Mouse (Mus musculus) ovary, postnatal 14 days (tissue): ENCODE measurements around the gene Spred2.
A peak's percentile ranks its signal among the peaks of the same experiment; 100 is the strongest.

ENCODE experiments used
- DNase-seq: peaks from one replicate; pipeline ENCODE4 v3.0.0; 2022; ENCODE audit warnings: low spot score

The Spred2 gene

GRCm38 (mm10) chr11:19925149-19925975 lies 1.2 kb downstream of the Spred2 start:
- DNase-seq: peak; percentile 55

GRCm38 (mm10) chr11:19925976-19926842 lies 2.0 kb downstream of the Spred2 start:
- no peak for DNase-seq

- no peak for DNase-seq
These were observed 2.6 kb downstream of the Spred2 start for GRCm38 (mm10) chr11:19926843-19927120.

GRCm38 (mm10) chr11:19928633-19929032 lies 4.5 kb downstream of the Spred2 start:
- no peak for DNase-seq

GRCm38 (mm10) chr11:19929087-19929865 lies 5.1 kb downstream of the Spred2 start:
- DNase-seq: no peak

GRCm38 (mm10) chr11:19931569-19932230 lies 7.5 kb downstream of the Spred2 start:
- DNase-seq: no peak

GRCm38 (mm10) chr11:19932983-19933511 lies 8.9 kb downstream of the Spred2 start:
- DNase-seq: no peak

GRCm38 (mm10) chr11:19935524-19936354 lies 11.6 kb downstream of the Spred2 start:
- DNase-seq: no peak

GRCm38 (mm10) chr11:19938456-19939004 lies 14.4 kb downstream of the Spred2 start:
- DNase-seq: no peak

- DNase-seq: no peak
These were observed 15.1 kb downstream of the Spred2 start for GRCm38 (mm10) chr11:19939305-19939730.

GRCm38 (mm10) chr11:19939831-19940230 lies 15.7 kb downstream of the Spred2 start:
- no peak for DNase-seq

GRCm38 (mm10) chr11:19941156-19941777 lies 17.1 kb downstream of the Spred2 start:
- DNase-seq: no peak

- DNase-seq: no peak
These were observed 17.8 kb downstream of the Spred2 start for GRCm38 (mm10) chr11:19941978-19942377.

- DNase-seq: no peak
These were observed 19.6 kb downstream of the Spred2 start for GRCm38 (mm10) chr11:19943753-19944152.

- no peak for DNase-seq
These were observed 20.5 kb downstream of the Spred2 start for GRCm38 (mm10) chr11:19944701-19945100.

- DNase-seq: no peak
These were observed 22.5 kb downstream of the Spred2 start for GRCm38 (mm10) chr11:19946721-19947120.

- no peak for DNase-seq
These were observed 23.5 kb downstream of the Spred2 start for GRCm38 (mm10) chr11:19947626-19948135.

- DNase-seq: no peak
These were observed 25.6 kb downstream of the Spred2 start for GRCm38 (mm10) chr11:19949725-19950124.

- no peak for DNase-seq
These were observed 26.0 kb downstream of the Spred2 start for GRCm38 (mm10) chr11:19950169-19950568.

GRCm38 (mm10) chr11:19952963-19953362 lies 28.8 kb downstream of the Spred2 start:
- DNase-seq: no peak
